Mouse (Mus musculus): ENCODE data around the gene Mcl1.

GRCm38 (mm10) chr3:95609195-95609594, 49.4 kb upstream of the Mcl1 start:
- TF ChIP-seq CTCF (IDR thresholded peaks at IDR 0.05; ENCODE audit: low read depth, low read length) = no peak
- TF ChIP-seq POLR2A (IDR thresholded peaks at IDR 0.05; ENCODE audit: extremely low read depth, insufficient read depth, low read length) = no peak

Measured in liver, adult 2 months (tissue).